Mouse (Mus musculus): Measurements from ENCODE around the gene Catsperg1. TPM values are rescaled to one million over a fixed set of nuclear protein-coding genes. Genes with fewer than 3 reads are reported as not detected.

Catsperg1 gene
- polyA plus RNA-seq (2012; rRNA removed): 3.4 and 3.9 TPM in 2 replicates

DNA sequence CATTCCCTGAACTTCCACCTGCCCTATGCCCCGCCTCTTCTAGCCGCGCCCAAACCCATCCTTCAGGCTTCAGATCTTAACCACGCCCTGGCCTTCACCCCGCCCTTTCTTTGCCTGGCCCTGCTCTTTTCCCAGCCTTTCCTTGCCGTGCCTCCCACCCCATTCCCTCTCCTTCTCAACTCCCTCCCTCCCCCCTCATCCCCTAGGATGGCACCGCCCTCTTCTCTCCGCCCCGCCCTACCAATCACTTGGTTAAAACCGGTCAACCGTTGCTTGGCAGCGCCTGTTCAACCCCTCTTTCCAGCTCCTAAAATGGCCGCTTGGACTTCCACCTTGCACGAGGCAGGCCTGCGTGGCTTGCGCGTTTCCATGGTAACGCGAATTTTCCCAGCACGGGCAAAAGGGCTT, at the start of gene Catsperg1:
TSS of gene Catsperg1 (minus strand) at position 361 of the 408 bp plus-strand sequence.
- DNase-seq: no peak
- TF ChIP-seq POLR2A (IDR thresholded peaks at IDR 0.05; ENCODE audit: borderline replicate concordance, extremely low read depth, low read depth, low read length) (no peak), CTCF (IDR thresholded peaks at IDR 0.05; ENCODE audit: insufficient read depth, low read length) (no peak)
- Histone ChIP-seq H3K4me3 (replicated peaks; ENCODE audit: extremely low read depth, low read depth, low read length) (no peak within 1 kb of the TSS), H3K4me1 (ENCODE audit: control insufficient read depth, insufficient read depth, low read length) (0 out of 2 replicates have a peak, but pooled peaks cover 4% of the 10 kb centered on the region)
- 26% methylated on average over 20 of the region's 20 CpGs for WGBS

DNA sequence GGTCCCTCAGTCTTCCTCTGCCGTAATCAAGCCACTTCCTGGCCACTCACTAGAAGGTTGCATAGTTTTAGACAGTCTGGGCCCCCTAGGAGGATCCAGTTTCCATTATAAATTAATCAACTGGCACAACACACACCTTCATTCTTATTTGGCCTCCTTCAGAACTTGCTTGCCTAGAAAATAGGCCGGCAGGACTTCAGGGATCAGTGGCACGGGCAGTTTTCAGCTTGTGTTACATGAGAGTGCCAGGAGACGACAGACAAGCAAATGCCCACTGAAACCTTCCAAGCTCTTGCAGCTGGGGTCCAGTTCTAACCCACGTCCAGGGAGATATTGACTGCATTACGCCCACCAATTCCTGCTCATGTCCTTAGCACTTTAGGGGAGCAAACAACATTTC, 48.3 kb upstream of the Catsperg1 start:
- TF ChIP-seq CTCF (IDR thresholded peaks at IDR 0.05; ENCODE audit: insufficient read depth, low read length): no peak
- TF ChIP-seq POLR2A (IDR thresholded peaks at IDR 0.05; ENCODE audit: borderline replicate concordance, extremely low read depth, low read depth, low read length): no peak
- 48% methylated on average over 6 of the region's 6 CpGs for WGBS
- Histone ChIP-seq H3K4me1 (ENCODE audit: control insufficient read depth, insufficient read depth, low read length) (peaks cover 7% of the 10 kb centered on the region), H3K4me3 (replicated peaks; ENCODE audit: extremely low read depth, low read depth, low read length) (no peak overlapping the region)
- no peak for DNase-seq

DNA sequence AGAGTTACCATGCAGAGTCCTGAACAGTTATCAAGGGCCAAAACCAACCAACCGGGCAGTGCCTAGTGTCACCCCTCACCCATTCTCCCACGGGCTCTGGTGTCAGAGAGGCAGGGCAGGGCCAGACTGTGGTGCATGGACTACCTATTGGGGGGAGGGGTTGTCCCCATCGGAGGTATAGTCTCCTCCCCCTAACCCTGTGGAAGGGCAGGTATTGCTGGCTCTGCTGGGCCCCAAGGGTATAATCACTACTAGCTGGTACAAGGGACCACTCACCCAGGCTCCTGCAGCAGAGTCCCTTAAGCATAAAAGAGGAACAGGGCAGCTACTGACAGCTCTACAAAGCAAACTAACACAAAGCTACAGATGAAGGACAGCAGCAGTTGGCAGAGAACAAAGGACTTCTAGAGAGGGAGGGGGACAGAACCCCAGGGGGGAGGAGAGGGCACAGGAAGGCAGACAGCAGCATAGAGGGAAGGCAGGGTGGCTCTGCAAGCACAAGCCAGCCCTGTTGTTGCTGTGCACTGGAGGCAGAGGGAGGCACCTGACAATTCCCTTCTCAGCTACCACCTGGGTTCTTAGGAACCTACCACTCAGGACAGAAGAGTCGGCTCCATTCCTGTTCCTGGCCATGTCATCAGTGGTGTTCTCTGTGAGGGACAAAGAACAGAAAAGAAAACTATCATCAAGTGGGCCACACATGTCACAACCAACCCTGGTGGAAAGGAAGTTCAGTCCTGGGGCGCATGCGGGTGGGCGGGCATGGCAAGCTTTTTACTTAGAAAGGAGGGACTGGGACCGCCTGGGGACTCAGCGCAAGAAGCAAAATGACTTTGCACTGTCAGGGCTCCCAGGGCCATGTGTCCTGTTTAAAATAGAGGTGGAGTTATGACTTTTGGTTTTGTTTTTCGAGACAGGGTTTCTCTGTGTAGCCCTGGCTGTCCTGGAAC, 46.2 kb upstream of the Catsperg1 start:
- WGBS: 69% methylated on average over 10 of the region's 10 CpGs
- DNase-seq: no peak
- TF ChIP-seq POLR2A (IDR thresholded peaks at IDR 0.05; ENCODE audit: borderline replicate concordance, extremely low read depth, low read depth, low read length) (no peak), CTCF (IDR thresholded peaks at IDR 0.05; ENCODE audit: insufficient read depth, low read length) (no peak)
- Histone ChIP-seq H3K4me3 (replicated peaks; ENCODE audit: extremely low read depth, low read depth, low read length) (no peak overlapping the region), H3K4me1 (ENCODE audit: control insufficient read depth, insufficient read depth, low read length) (peaks cover 10% of the 10 kb centered on the region)

DNA sequence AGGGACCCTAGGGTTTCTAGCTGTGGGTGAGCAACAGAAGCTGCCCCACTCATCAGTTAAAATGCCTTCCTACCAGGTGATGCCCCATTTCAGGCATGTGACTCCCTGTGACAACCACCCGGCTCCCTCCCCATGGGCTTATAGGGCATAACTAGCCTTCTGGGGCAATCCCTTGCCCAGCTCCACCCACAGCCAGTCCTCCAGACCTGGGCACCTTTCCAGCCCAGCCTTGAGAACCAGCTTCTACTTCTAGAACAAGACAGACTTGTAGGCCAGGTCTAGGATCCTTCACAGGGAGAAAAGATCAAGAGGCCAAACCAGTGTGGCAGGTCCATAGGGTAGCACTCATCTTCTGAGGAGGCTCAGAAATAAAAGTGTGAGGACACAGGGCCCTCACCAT, 43.5 kb upstream of the Catsperg1 start:
- WGBS: 70% methylated on average over 1 of the region's 1 CpGs
- DNase-seq: peak; percentile 84
- Histone ChIP-seq H3K4me1 (ENCODE audit: control insufficient read depth, insufficient read depth, low read length) (peaks cover 10% of the 10 kb centered on the region; the same call in 1 of the 2 replicates), H3K4me3 (replicated peaks; ENCODE audit: extremely low read depth, low read depth, low read length) (no peak overlapping the region)
- TF ChIP-seq POLR2A (IDR thresholded peaks at IDR 0.05; ENCODE audit: borderline replicate concordance, extremely low read depth, low read depth, low read length): no peak
- TF ChIP-seq CTCF (IDR thresholded peaks at IDR 0.05; ENCODE audit: insufficient read depth, low read length): no peak

DNA sequence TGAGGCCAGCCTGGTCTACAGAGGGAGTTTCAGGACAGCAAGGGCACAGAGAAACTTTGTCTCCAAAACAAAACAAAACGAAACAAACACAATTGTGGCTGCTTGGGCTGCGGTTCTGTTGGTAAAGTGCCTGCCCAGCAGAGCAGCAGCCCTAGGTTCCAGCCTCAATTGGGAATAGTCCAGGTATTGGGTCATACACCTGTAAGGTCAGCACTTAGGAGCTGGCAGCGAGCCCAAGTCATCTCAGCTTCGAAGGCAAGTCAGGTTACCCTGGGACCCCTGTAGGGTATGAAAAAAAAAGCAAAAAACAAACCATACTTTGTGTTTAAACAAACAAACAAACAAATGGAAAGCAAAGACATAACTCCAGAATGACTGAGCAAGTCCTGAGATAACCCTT, 42.0 kb upstream of the Catsperg1 start:
- 65% methylated on average over 4 of the region's 4 CpGs for WGBS
- DNase-seq: no peak
- TF ChIP-seq CTCF (IDR thresholded peaks at IDR 0.05; ENCODE audit: insufficient read depth, low read length) (no peak), POLR2A (IDR thresholded peaks at IDR 0.05; ENCODE audit: borderline replicate concordance, extremely low read depth, low read depth, low read length) (no peak)
- H3K4me1 ChIP-seq (ENCODE audit: control insufficient read depth, insufficient read depth, low read length): peaks cover 10% of the 10 kb centered on the region; the same call in 1 of the 2 replicates
- no peak overlapping the region for H3K4me3 ChIP-seq (replicated peaks; ENCODE audit: extremely low read depth, low read depth, low read length)

DNA sequence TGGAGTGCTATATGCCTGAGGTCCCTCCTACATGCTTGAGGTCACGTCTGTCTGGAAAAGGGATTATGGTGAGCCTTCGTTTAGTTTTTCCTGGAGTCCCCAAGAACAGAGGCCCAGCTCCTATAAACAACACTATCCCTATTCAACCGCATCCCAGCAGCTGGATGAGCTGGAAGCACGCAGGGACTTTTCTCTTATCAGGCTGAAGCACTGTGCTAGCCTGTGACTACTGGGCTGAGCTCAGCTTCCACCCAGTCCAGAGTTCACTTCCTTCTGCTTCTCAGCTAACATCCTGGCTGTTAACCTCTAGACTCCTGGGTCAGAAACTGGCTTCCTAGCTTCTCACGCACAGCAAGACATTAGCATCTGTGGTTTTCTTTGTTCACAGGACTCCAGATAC, 40.0 kb upstream of the Catsperg1 start:
- Histone ChIP-seq H3K4me3 (replicated peaks; ENCODE audit: extremely low read depth, low read depth, low read length) (no peak overlapping the region), H3K4me1 (ENCODE audit: control insufficient read depth, insufficient read depth, low read length) (peaks cover 8% of the 10 kb centered on the region; the same call in 1 of the 2 replicates)
- TF ChIP-seq POLR2A (IDR thresholded peaks at IDR 0.05; ENCODE audit: borderline replicate concordance, extremely low read depth, low read depth, low read length): no peak
- no peak for TF ChIP-seq CTCF (IDR thresholded peaks at IDR 0.05; ENCODE audit: insufficient read depth, low read length)
- 42% methylated on average over 5 of the region's 5 CpGs for WGBS
- no peak for DNase-seq

DNA sequence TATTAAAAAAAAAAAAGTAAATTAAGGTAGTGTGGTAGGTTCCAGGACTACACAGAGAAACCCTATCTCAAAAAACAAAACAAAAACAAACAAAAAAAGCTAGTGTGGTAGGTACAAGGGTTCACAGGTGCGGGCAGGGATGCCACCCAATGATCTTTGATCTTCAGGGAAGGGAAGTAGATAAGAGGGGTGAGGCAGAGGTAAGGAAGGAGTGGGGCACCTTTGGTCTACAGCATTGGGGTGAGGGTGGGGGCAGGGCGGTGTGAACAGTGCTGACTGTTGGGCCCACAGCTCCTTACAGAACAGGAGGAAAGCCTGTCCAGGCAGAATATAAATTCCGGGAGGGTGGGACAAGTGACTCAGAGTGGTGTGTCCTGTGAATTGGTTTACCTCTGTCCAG, 37.3 kb upstream of the Catsperg1 start:
- peaks cover 5% of the 10 kb centered on the region; the same call in 1 of the 2 replicates for H3K4me1 ChIP-seq (ENCODE audit: control insufficient read depth, insufficient read depth, low read length)
- no peak overlapping the region for H3K4me3 ChIP-seq (replicated peaks; ENCODE audit: extremely low read depth, low read depth, low read length)
- TF ChIP-seq CTCF (IDR thresholded peaks at IDR 0.05; ENCODE audit: insufficient read depth, low read length) (no peak), POLR2A (IDR thresholded peaks at IDR 0.05; ENCODE audit: borderline replicate concordance, extremely low read depth, low read depth, low read length) (no peak)
- DNase-seq: no peak
- 64% methylated on average over 3 of the region's 3 CpGs for WGBS

DNA sequence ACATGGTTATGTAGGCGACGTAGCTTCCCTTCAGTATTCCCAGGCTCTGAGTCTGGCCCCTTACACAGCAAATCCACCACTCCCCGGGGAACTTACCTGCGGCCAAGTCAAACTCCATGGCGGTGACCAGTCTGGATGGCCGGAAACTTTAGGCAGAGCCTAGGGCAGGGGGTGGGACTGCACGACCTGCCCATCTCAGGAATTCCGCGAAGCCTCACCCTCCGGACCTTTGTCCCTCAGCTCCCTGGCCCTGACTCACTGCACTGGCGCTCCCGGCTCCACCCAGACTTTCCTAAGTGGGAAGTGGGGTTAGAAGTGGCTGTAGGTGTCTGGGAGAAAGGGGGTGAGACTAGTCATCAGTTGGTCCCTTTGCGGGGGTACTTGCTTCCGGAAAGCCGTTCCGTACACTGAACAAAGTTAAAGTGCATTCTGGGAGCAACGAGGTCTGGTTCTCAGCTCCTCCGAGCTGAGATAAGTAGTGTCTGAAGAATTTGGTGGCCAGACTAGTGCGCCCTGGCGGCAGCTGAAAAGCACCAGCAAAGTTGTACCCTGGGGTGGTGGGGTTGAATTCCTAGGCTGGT, 34.5 kb upstream of the Catsperg1 start, which contains the start of gene 2200002D01Rik:
TSS of gene 2200002D01Rik (minus strand) at position 206 of the 581 bp plus-strand sequence.
- peak; percentile 67 for DNase-seq
- peaks cover 5% of the 10 kb centered on the region; the same call in 1 of the 2 replicates for H3K4me1 ChIP-seq (ENCODE audit: control insufficient read depth, insufficient read depth, low read length)
- 32% methylated on average over 20 of the region's 20 CpGs for WGBS
- peak within 1 kb of the TSS; percentile 61 for H3K4me3 ChIP-seq (replicated peaks; ENCODE audit: extremely low read depth, low read depth, low read length)
- TF ChIP-seq CTCF (IDR thresholded peaks at IDR 0.05; ENCODE audit: insufficient read depth, low read length) (0 out of 2 replicates have a peak, but pooled peaks have one; percentile 12), POLR2A (IDR thresholded peaks at IDR 0.05; ENCODE audit: borderline replicate concordance, extremely low read depth, low read depth, low read length) (no peak)

DNA sequence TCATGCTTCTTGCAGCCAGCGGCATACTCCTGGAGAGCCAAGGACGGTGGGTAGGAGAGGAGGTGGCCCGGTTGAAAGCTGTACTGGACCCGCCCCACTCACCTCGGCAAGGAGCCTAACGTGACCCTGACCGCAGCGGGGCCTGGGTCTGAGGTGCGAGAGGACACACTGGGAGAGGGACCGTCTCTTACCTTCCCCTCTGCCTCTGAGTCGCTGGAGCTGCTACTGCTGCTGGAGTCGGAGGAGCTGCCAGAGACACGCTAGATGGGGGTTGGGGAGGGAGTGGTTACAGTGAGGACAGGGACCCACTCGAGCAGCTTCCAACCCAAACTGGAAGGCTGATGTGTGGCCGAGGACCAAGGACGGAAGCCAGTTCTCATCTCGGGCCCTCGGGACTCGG, 33.9 kb upstream of the Catsperg1 start:
- H3K4me1 ChIP-seq (ENCODE audit: control insufficient read depth, insufficient read depth, low read length): peaks cover 5% of the 10 kb centered on the region; the same call in 1 of the 2 replicates
- WGBS: 31% methylated on average over 19 of the region's 19 CpGs
- TF ChIP-seq POLR2A (IDR thresholded peaks at IDR 0.05; ENCODE audit: borderline replicate concordance, extremely low read depth, low read depth, low read length) (no peak), CTCF (IDR thresholded peaks at IDR 0.05; ENCODE audit: insufficient read depth, low read length) (no peak)
- peak overlapping the region; percentile 61 for H3K4me3 ChIP-seq (replicated peaks; ENCODE audit: extremely low read depth, low read depth, low read length)
- no peak for DNase-seq

Data from lung, adult 2 months (tissue).